Mouse (Mus musculus): ENCODE data around the gene Polr2b. TPM values are rescaled to one million over a fixed set of nuclear protein-coding genes. Genes with fewer than 3 reads are reported as not detected.

Gene Polr2b
- polyA plus RNA-seq, 1 experiment: 60.6 TPM

GRCm38 (mm10) chr5:77393990-77394618 is 84.2 kb downstream of the Polr2b start:
- DNase-seq (ENCODE audit: low read depth): peak; percentile 32

GRCm38 (mm10) chr5:77398285-77399057 is 88.5 kb downstream of the Polr2b start:
- peak; percentile 62 for DNase-seq (ENCODE audit: low read depth)
- TF ChIP-seq POLR2A (IDR thresholded peaks at IDR 0.05; ENCODE audit: borderline replicate concordance, extremely low read depth, insufficient read depth, insufficient read length, poor library complexity, severe bottlenecking) (no peak), CTCF (IDR thresholded peaks at IDR 0.05; ENCODE audit: borderline replicate concordance, extremely low read depth, insufficient read depth, insufficient read length) (no peak)

More at GRCm38 (mm10) chr5:77393990-77394618, 84.2 kb downstream of the Polr2b start:
- TF ChIP-seq CTCF (IDR thresholded peaks at IDR 0.05; ENCODE audit: borderline replicate concordance, extremely low read depth, insufficient read depth, insufficient read length): no peak
- TF ChIP-seq POLR2A (IDR thresholded peaks at IDR 0.05; ENCODE audit: borderline replicate concordance, extremely low read depth, insufficient read depth, insufficient read length, poor library complexity, severe bottlenecking): no peak

Other genes with a start within 250 kb of the Polr2b start
- gene Hopx, start 195.0 kb upstream of the Polr2b start, polyA plus RNA-seq (2012; rRNA removed): 22.5 and 28.1 TPM in 2 replicates
- 0.26 and 0.74 TPM in 2 replicates for gene Spink2, start 98.7 kb upstream of the Polr2b start, polyA plus RNA-seq (2012; rRNA removed)
- gene Rest, start 44.7 kb upstream of the Polr2b start, polyA plus RNA-seq (2012; rRNA removed): 7.0 and 8.8 TPM in 2 replicates
- gene Noa1, start 63 bp upstream of the Polr2b start, polyA plus RNA-seq (2012; rRNA removed): 24.0 and 26.4 TPM in 2 replicates
- 73.2 and 74.8 TPM in 2 replicates for gene Igfbp7, start 97.9 kb downstream of the Polr2b start, polyA plus RNA-seq (2012; rRNA removed)

Data from brain, embryonic 14.5 days (tissue).